Mouse (Mus musculus) intestine, embryonic 14.5 days (tissue): ENCODE results near the gene Olfr323. TPM values are rescaled to one million over a fixed set of nuclear protein-coding genes. Genes with fewer than 3 reads are reported as not detected.

Experiments
- ATAC-seq: fragments of 200-750 bp; cut with Nextera tagmentation; replicated peaks from 2 replicates; pipeline ENCODE4 v1.8.0; 2017; ENCODE audit warnings: low read depth, moderate number of reproducible peaks, moderate TSS enrichment, moderate library complexity; ENCODE audit not compliant: low FRiP score, low TSS enrichment
- DNase-seq: peaks from one replicate; pipeline ENCODE4 v3.0.0-alpha.2; 2018; ENCODE audit warnings: low spot score
- H3K27ac ChIP-seq: fragments of 300-500 bp; sonication (generic); 2 replicates; pipeline ENCODE4 v1.5.1; 2014; ENCODE audit warnings: low read depth, mild to moderate bottlenecking, control low read depth
- H3K27me3 ChIP-seq: fragments of 300-500 bp; sonication (generic); replicated peaks from 2 replicates; pipeline ENCODE4 v1.6.1; 2014; ENCODE audit warnings: low read length, control low read depth; ENCODE audit not compliant: control insufficient read depth, insufficient read depth
- H3K36me3 ChIP-seq: fragments of 300-500 bp; sonication (generic); 2 replicates; pipeline ENCODE4 v1.6.1; 2014; ENCODE audit warnings: low read length, control low read depth; ENCODE audit not compliant: control insufficient read depth, insufficient read depth
- H3K4me1 ChIP-seq: fragments of 300-500 bp; sonication (generic); replicated peaks from 2 replicates; pipeline ENCODE4 v1.6.1; 2014; ENCODE audit warnings: low read length, control low read depth, mixed read lengths; ENCODE audit not compliant: control insufficient read depth, insufficient read depth
- H3K4me2 ChIP-seq: fragments of 300-500 bp; sonication (generic); 2 replicates; pipeline ENCODE4 v1.6.1; 2014; ENCODE audit warnings: low read length
- H3K4me3 ChIP-seq: fragments of 300-500 bp; sonication (generic); 2 replicates; pipeline ENCODE4 v1.5.1; 2014; ENCODE audit warnings: low read depth, low read length, control low read depth, mixed read lengths
- H3K9ac ChIP-seq: fragments of 300-500 bp; sonication (generic); 2 replicates; pipeline ENCODE4 v1.6.1; 2014; ENCODE audit warnings: mild to moderate bottlenecking, low read length
- H3K9me3 ChIP-seq: fragments of 300-500 bp; sonication (generic); 2 replicates; pipeline ENCODE4 v1.6.1; 2016; ENCODE audit warnings: low read length, control low read depth; ENCODE audit not compliant: control insufficient read depth
- WGBS: fragments of 180-500 bp; shearing (Covaris S2); extraction: QIAGEN DNeasy Blood & Tissue Kit; methylation state at CpG from one replicate; pipeline ENCODE4 v1.1.7; 2014; 5-methylcytosine and 5-hydroxymethylcytosine counted together
- polyA plus RNA-seq: library from polyadenylated mRNA; unstranded; fragments of >200 nt; fragmentation: Nextera tagmentation; extraction: Ambion mirVana; gene quantifications from 2 replicates; pipeline ENCODE4 v1.2.1, GENCODE M21; 2014

Olfr323 gene
- polyA plus RNA-seq, 1 experiment from 2014 or later: 0.12 TPM

DNA sequence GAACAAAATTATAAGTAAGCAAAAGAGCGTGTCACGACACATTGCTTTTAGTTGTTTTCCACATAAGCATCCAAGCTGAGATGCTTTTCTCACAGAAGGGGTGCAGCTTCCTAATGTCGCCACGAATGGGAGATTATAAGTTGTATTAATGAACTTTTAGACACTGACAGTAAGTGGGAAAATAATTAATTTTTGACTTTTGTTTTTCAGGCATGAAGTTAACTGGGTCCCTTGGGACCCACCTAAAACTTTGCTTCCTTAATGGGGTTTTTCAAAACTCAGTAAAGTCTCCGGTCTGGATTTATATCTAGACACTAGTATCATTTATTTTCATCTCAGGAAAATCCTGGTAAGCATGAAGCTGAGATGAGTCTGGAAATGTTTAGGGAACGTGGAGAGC, 35.5 kb downstream of the Olfr323 start, which contains the start of gene Olfr324:
TSS of gene Olfr324 (plus strand) at position 301 of the 400 bp plus-strand sequence.
- ATAC-seq (no peak), DNase-seq (no peak)
- no peak within 1 kb of the TSS for H3K9ac ChIP-seq
- H3K27ac ChIP-seq: no peak within 1 kb of the TSS
- no peaks in the 10 kb centered on the region for H3K9me3 ChIP-seq
- H3K36me3 ChIP-seq: no peaks in the 10 kb centered on the region
- 77% methylated on average over 6 of the region's 6 CpGs for WGBS
- H3K27me3 ChIP-seq: no peaks in the 10 kb centered on the region
- H3K4me3 ChIP-seq: no peak within 1 kb of the TSS
- H3K4me2 ChIP-seq: no peak within 1 kb of the TSS
- no peaks in the 10 kb centered on the region for H3K4me1 ChIP-seq

- no peaks in the 10 kb centered on the region for H3K27me3 ChIP-seq
- 58% methylated on average over 3 of the region's 3 CpGs for WGBS
- ATAC-seq (no peak), DNase-seq (no peak)
- no peaks in the 10 kb centered on the region for H3K4me1 ChIP-seq
- H3K27ac ChIP-seq: no peak overlapping the region
- H3K4me2 ChIP-seq: no peak overlapping the region
- no peak overlapping the region for H3K9ac ChIP-seq
- H3K36me3 ChIP-seq: no peaks in the 10 kb centered on the region
- H3K4me3 ChIP-seq: no peak overlapping the region
- no peaks in the 10 kb centered on the region for H3K9me3 ChIP-seq
Observed at GRCm38 (mm10) chr11:58588620-58589250, 41.6 kb downstream of the Olfr323 start.

DNA sequence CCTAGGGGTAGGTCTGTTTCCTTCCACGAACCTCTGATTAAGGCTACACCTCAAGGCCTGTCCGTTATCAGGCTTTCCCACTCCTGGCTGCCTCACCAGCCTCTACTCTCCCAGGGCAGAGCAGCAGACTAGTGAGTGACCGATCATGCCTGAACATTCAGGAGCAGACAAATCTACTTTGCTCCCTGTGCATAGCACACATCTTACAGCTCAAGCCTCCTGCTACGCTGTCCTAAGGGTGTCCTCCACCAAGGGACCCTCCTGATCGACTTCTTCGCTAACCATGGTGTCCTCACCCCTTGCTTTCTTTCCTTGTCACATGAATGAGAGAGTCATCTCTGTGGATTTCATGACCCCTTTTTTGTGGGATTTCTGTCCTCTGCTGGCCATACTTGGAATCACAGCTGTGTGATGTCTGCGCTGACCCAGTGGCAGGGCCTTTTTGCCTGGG, 42.4 kb downstream of the Olfr323 start:
- Histone ChIP-seq H3K9me3 (no peaks in the 10 kb centered on the region), H3K27me3 (no peaks in the 10 kb centered on the region), H3K4me1 (no peaks in the 10 kb centered on the region), H3K9ac (no peak overlapping the region), H3K27ac (no peak overlapping the region), H3K36me3 (no peaks in the 10 kb centered on the region), H3K4me2 (no peak overlapping the region), H3K4me3 (no peak overlapping the region)
- ATAC-seq (no peak), DNase-seq (peak; percentile 63)
- 70% methylated on average over 7 of the region's 7 CpGs for whole genome bisulfite sequencing

DNA sequence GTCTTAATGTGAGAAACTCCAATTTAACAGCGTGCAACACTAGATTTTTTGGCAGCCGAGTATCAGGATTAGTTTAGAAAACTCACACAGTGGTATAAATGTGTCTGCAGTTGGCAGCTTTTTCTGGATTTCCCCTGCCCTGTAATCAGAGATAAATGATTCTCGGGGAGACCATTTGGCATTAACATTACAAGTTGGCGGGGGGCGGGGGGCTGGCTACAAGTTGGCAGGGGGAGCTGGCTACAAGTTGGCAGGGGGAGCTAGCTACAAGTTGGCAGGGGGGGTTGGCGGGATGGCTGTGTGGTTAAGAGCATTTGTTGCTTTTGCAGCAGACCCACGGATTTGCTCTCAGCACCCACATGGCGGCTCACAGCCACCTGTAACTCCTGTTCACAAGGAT, 51.7 kb downstream of the Olfr323 start:
- no peak overlapping the region for H3K27ac ChIP-seq
- 76% methylated on average over 8 of the region's 8 CpGs for WGBS
- no peak for ATAC-seq

GRCm38 (mm10) chr11:58577430-58577829, 52.9 kb downstream of the Olfr323 start, which contains the start of gene Olfr325:
Gene Olfr325 (plus strand): TSS chr11:58577730.
- no peak for ATAC-seq

More for the DNA sequence above, 51.7 kb downstream of the Olfr323 start:
- Histone ChIP-seq H3K4me1 (no peaks in the 10 kb centered on the region), H3K9me3 (no peaks in the 10 kb centered on the region), H3K9ac (no peak overlapping the region), H3K4me2 (no peak overlapping the region), H3K4me3 (no peak overlapping the region), H3K27me3 (no peaks in the 10 kb centered on the region), H3K36me3 (no peaks in the 10 kb centered on the region)
- no peak for DNase-seq

More at GRCm38 (mm10) chr11:58577430-58577829, 52.9 kb downstream of the Olfr323 start, which contains the start of gene Olfr325:
- Histone ChIP-seq H3K27ac (no peak within 1 kb of the TSS), H3K4me3 (no peak within 1 kb of the TSS), H3K36me3 (no peaks in the 10 kb centered on the region), H3K4me2 (no peak within 1 kb of the TSS), H3K9ac (no peak within 1 kb of the TSS), H3K27me3 (no peaks in the 10 kb centered on the region), H3K4me1 (no peaks in the 10 kb centered on the region), H3K9me3 (no peaks in the 10 kb centered on the region)
- DNase-seq: no peak
- 63% methylated on average over 1 of the region's 1 CpGs for WGBS

Other genes starting within 250 kb of the Olfr323 start
- gene 1810065E05Rik, start 209.4 kb downstream of the Olfr323 start, polyA plus RNA-seq: not detected in 2 replicates
- gene Gm12253, start 197.9 kb downstream of the Olfr323 start, polyA plus RNA-seq: not detected in 2 replicates
- gene Lypd9, start 177.6 kb downstream of the Olfr323 start, polyA plus RNA-seq: not detected in 2 replicates
- not detected in 2 replicates for gene Olfr30, start 168.2 kb downstream of the Olfr323 start, polyA plus RNA-seq
- gene Olfr332, start 137.9 kb downstream of the Olfr323 start, polyA plus RNA-seq: not detected in 2 replicates
- gene Olfr331, start 127.9 kb downstream of the Olfr323 start, polyA plus RNA-seq: not detected in 2 replicates
- not detected in 2 replicates for gene Olfr330, start 95.7 kb downstream of the Olfr323 start, polyA plus RNA-seq
- not detected in 2 replicates for gene Olfr329-ps, start 84.1 kb downstream of the Olfr323 start, polyA plus RNA-seq
- 0.08 TPM in 1 of 2 replicates, not detected in the other for gene Olfr328, start 74.9 kb downstream of the Olfr323 start, polyA plus RNA-seq
- not detected in 2 replicates for gene Olfr224, start 59.9 kb downstream of the Olfr323 start, polyA plus RNA-seq
- gene Olfr325, start 52.8 kb downstream of the Olfr323 start, polyA plus RNA-seq: not detected in 2 replicates
- not detected in 2 replicates for gene Olfr324, start 35.4 kb downstream of the Olfr323 start, polyA plus RNA-seq
- gene 2210407C18Rik, start 14.4 kb downstream of the Olfr323 start, polyA plus RNA-seq: 0.22 TPM in 1 of 2 replicates, not detected in the other
- 0.08 and 0.16 TPM in 2 replicates for gene Trim58, start 10.0 kb upstream of the Olfr323 start, polyA plus RNA-seq
- not detected in 2 replicates for gene Olfr322, start 28.3 kb upstream of the Olfr323 start, polyA plus RNA-seq
- gene Olfr320, start 50.6 kb upstream of the Olfr323 start, polyA plus RNA-seq: not detected in 2 replicates
- gene Olfr319, start 68.7 kb upstream of the Olfr323 start, polyA plus RNA-seq: not detected in 2 replicates
- gene Olfr318, start 93.5 kb upstream of the Olfr323 start, polyA plus RNA-seq: not detected in 2 replicates
- not detected in 2 replicates for gene Olfr317, start 108.7 kb upstream of the Olfr323 start, polyA plus RNA-seq
- gene Olfr316, start 122.2 kb upstream of the Olfr323 start, polyA plus RNA-seq: not detected in 2 replicates
- gene Olfr315, start 142.7 kb upstream of the Olfr323 start, polyA plus RNA-seq: not detected in 2 replicates
- not detected in 2 replicates for gene Olfr314, start 152.5 kb upstream of the Olfr323 start, polyA plus RNA-seq
- 40.1 and 47.1 TPM in 2 replicates for gene Fam183b, start 171.5 kb upstream of the Olfr323 start, polyA plus RNA-seq
- gene Olfr313, start 184.5 kb upstream of the Olfr323 start, polyA plus RNA-seq: not detected in 2 replicates
- not detected in 2 replicates for gene Olfr312, start 198.7 kb upstream of the Olfr323 start, polyA plus RNA-seq
- not detected in 2 replicates for gene Olfr311, start 208.8 kb upstream of the Olfr323 start, polyA plus RNA-seq
- gene Gm12258, start 216.7 kb upstream of the Olfr323 start, polyA plus RNA-seq: 9.4 and 10.6 TPM in 2 replicates
- 7.1 and 10.4 TPM in 2 replicates for gene 2810021J22Rik, start 236.7 kb upstream of the Olfr323 start, polyA plus RNA-seq